Mouse (Mus musculus): ENCODE data around the gene Irf8.
A peak's percentile ranks its signal among the peaks of the same experiment; 100 is the strongest.

Irf8 gene

GRCm38 (mm10) chr8:120735770-120736481 is at the start of gene Irf8:
Gene Irf8, plus strand, starts transcription at chr8:120736358.
- peak; percentile 90 for DNase-seq (ENCODE audit: low read depth, low spot score)

- DNase-seq (ENCODE audit: low read depth, low spot score) = no peak
These were observed 49.6 kb upstream of the Irf8 start for GRCm38 (mm10) chr8:120686576-120686975.

- DNase-seq (ENCODE audit: low read depth, low spot score) = no peak
These were observed 48.4 kb upstream of the Irf8 start for GRCm38 (mm10) chr8:120687786-120688185.

GRCm38 (mm10) chr8:120688511-120688910 is 47.6 kb upstream of the Irf8 start:
- no peak for DNase-seq (ENCODE audit: low read depth, low spot score)

GRCm38 (mm10) chr8:120692934-120693333 is 43.2 kb upstream of the Irf8 start:
- DNase-seq (ENCODE audit: low read depth, low spot score) = no peak

- peak; percentile 69 for DNase-seq (ENCODE audit: low read depth, low spot score)
These were observed 42.2 kb upstream of the Irf8 start for GRCm38 (mm10) chr8:120693861-120694493.

- DNase-seq (ENCODE audit: low read depth, low spot score) = no peak
These were observed 39.6 kb upstream of the Irf8 start for GRCm38 (mm10) chr8:120696401-120697153.

- no peak for DNase-seq (ENCODE audit: low read depth, low spot score)
These were observed 38.8 kb upstream of the Irf8 start for GRCm38 (mm10) chr8:120697154-120697978.

- no peak for DNase-seq (ENCODE audit: low read depth, low spot score)
These were observed 38.2 kb upstream of the Irf8 start for GRCm38 (mm10) chr8:120697979-120698272.

- no peak for DNase-seq (ENCODE audit: low read depth, low spot score)
These were observed 37.7 kb upstream of the Irf8 start for GRCm38 (mm10) chr8:120698426-120698825.

GRCm38 (mm10) chr8:120699079-120699478 is 37.1 kb upstream of the Irf8 start:
- DNase-seq (ENCODE audit: low read depth, low spot score) = no peak

GRCm38 (mm10) chr8:120699565-120699964 is 36.6 kb upstream of the Irf8 start:
- no peak for DNase-seq (ENCODE audit: low read depth, low spot score)

- DNase-seq (ENCODE audit: low read depth, low spot score) = no peak
These were observed 36.1 kb upstream of the Irf8 start for GRCm38 (mm10) chr8:120700053-120700452.

- no peak for DNase-seq (ENCODE audit: low read depth, low spot score)
These were observed 34.2 kb upstream of the Irf8 start for GRCm38 (mm10) chr8:120701758-120702465.

GRCm38 (mm10) chr8:120704203-120704602 is 32.0 kb upstream of the Irf8 start:
- no peak for DNase-seq (ENCODE audit: low read depth, low spot score)

GRCm38 (mm10) chr8:120705163-120705562 is 31.0 kb upstream of the Irf8 start:
- no peak for DNase-seq (ENCODE audit: low read depth, low spot score)

GRCm38 (mm10) chr8:120706193-120706592 is 30.0 kb upstream of the Irf8 start:
- no peak for DNase-seq (ENCODE audit: low read depth, low spot score)

- no peak for DNase-seq (ENCODE audit: low read depth, low spot score)
These were observed 27.0 kb upstream of the Irf8 start for GRCm38 (mm10) chr8:120709176-120709575.

GRCm38 (mm10) chr8:120715200-120715599 is 21.0 kb upstream of the Irf8 start:
- no peak for DNase-seq (ENCODE audit: low read depth, low spot score)

GRCm38 (mm10) chr8:120715996-120716680 is 20.0 kb upstream of the Irf8 start:
- DNase-seq (ENCODE audit: low read depth, low spot score) = no peak

Measured in skeletal muscle tissue, adult 2 months (tissue).